Mouse (Mus musculus) megakaryocyte, embryonic 14.5 days (primary cell): Measurements from ENCODE around the gene Iqsec2. TPM values are rescaled to one million over a fixed set of nuclear protein-coding genes. Genes with fewer than 3 reads are reported as not detected.
A peak's percentile ranks its signal among the peaks of the same experiment; 100 is the strongest.

Experiments
- H3K27me3 ChIP-seq: replicated peaks from 2 replicates; pipeline ENCODE3; 2012; ENCODE audit warnings: inconsistent platforms
- H3K36me3 ChIP-seq: replicated peaks from 2 replicates; pipeline ENCODE3; 2012; ENCODE audit warnings: low read length, inconsistent platforms, mixed read lengths
- H3K4me1 ChIP-seq: 2 replicates; pipeline ENCODE4 v1.6.1; 2012; ENCODE audit warnings: inconsistent platforms
- H3K4me3 ChIP-seq: replicated peaks from 2 replicates; pipeline ENCODE3; 2012; ENCODE audit warnings: moderate library complexity, mild to moderate bottlenecking, inconsistent platforms
- H3K9me3 ChIP-seq: 2 replicates; pipeline ENCODE4 v1.6.1; 2012; ENCODE audit warnings: inconsistent platforms
- FLI1 ChIP-seq: IDR thresholded peaks from 2 replicates; pipeline ENCODE4 v1.6.1; 2012; ENCODE audit warnings: low read length, inconsistent platforms, mixed read lengths
- GATA1 ChIP-seq: IDR thresholded peaks from 3 replicates; pipeline ENCODE4 v1.6.1; 2012; ENCODE audit warnings: mixed read lengths, low read length, inconsistent platforms, borderline replicate concordance
- polyA plus RNA-seq: library from polyadenylated mRNA; stranded (reverse); fragments of >175 nt; gene quantifications from 2 replicates; pipeline ENCODE4 v1.2.3, GENCODE M21; 2012; ENCODE audit warnings: low replicate concordance; ENCODE audit not compliant: insufficient read depth

The Iqsec2 gene
- polyA plus RNA-seq = 7.4 and 8.8 TPM in 2 replicates

DNA sequence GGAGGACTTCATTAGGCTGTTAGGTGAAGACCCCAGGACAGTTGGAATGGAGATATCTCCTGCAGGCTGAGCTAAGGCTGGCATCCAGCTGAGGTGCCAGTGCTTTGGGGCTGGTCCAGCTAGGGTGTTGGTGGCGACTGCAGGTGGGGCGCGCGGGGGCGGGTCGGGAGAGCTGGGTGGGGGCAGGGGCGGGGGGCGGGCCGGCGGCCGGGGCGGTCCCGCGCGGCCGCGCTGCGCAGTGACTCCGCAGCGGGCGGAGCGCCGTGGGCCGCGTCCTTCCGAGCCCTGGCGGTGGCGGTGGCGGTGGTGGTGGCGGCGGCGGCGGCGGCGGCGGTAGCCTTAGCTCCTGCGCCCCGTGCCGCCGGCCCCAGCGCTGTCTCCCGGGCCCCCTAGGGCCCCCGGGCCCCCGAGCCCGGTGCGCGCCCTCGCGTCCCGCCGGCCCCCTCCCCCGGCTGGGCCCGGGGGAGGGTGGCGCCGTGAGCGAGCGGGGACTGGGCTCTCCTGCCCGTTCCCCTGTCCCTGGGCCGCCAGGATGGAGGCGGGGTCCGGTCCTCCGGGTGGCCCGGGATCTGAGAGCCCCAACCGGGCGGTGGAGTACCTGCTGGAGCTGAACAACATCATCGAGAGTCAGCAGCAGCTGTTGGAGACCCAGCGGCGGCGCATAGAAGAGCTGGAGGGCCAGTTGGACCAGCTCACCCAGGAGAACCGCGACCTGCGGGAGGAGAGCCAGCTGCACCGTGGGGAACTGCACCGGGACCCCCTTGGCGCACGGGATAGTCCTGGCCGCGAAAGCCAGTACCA, at the start of gene Iqsec2:
Gene Iqsec2, plus strand, starts transcription at position 328 of the 801 bp plus-strand sequence.
- Histone ChIP-seq H3K4me1 (peaks cover 23% of the 10 kb centered on the region), H3K4me3 (peak within 1 kb of the TSS; percentile 91), H3K27me3 (peaks cover 63% of the 10 kb centered on the region), H3K36me3 (no peaks in the 10 kb centered on the region), H3K9me3 (0 out of 2 replicates have a peak, but pooled peaks cover 3% of the 10 kb centered on the region)
- TF ChIP-seq GATA1 = no peak
- no peak for TF ChIP-seq FLI1

DNA sequence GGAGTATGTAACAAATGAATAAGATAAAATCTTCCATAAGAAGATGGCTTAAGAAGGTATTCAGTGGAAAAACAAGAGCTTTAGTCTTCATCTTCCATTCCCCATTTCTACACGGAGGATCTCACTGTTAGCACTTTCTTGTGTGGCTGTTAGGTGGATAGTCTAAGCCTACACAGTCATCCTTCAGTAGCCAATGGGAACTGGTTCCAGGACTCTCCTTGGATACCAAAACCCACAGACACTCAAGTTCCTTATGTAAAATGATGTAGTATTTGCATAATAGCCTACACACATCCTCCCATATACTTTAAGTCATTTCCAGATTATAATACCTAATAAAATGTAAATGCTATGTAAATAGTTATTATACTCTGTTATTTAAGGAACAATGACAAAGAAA, 46.5 kb upstream of the Iqsec2 start:
- H3K9me3 ChIP-seq = no peaks in the 10 kb centered on the region
- H3K4me3 ChIP-seq = no peak overlapping the region
- H3K36me3 ChIP-seq = no peaks in the 10 kb centered on the region
- no peaks in the 10 kb centered on the region for H3K4me1 ChIP-seq
- peaks cover 17% of the 10 kb centered on the region for H3K27me3 ChIP-seq
- TF ChIP-seq GATA1 (no peak), FLI1 (no peak)

GRCm38 (mm10) chrX:152121687-152122086, 22.4 kb upstream of the Iqsec2 start:
- TF ChIP-seq GATA1 (no peak), FLI1 (no peak)
- Histone ChIP-seq H3K9me3 (no peaks in the 10 kb centered on the region), H3K4me1 (no peaks in the 10 kb centered on the region), H3K27me3 (peaks cover 15% of the 10 kb centered on the region), H3K4me3 (no peak overlapping the region), H3K36me3 (no peaks in the 10 kb centered on the region)

DNA sequence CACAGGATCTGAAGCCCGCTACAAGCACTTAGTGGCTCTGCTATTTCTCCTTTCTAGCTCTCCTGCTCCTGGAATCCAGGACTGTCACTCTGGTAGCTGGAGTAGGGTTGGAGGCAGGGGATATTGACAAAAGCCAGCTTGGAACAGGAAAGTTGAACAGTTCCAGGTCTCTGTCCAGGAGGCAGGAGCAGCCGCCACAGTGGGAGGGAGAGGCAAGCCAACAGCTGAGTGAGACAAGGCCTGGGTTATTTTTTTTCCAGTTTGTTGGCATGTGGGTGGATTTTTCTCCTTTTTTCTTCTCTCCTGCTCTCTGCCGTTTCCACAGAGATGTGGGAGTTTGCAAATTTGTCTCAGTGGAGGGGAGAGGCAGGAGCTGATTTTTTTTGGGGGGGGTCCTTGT, 13.3 kb upstream of the Iqsec2 start:
- TF ChIP-seq FLI1 (no peak), GATA1 (no peak)
- Histone ChIP-seq H3K36me3 (no peaks in the 10 kb centered on the region), H3K27me3 (peaks cover 35% of the 10 kb centered on the region), H3K4me3 (no peak overlapping the region), H3K9me3 (no peaks in the 10 kb centered on the region), H3K4me1 (no peaks in the 10 kb centered on the region)

- no peak overlapping the region for H3K4me3 ChIP-seq
- peaks cover 39% of the 10 kb centered on the region for H3K27me3 ChIP-seq
- TF ChIP-seq FLI1 = no peak
- no peak for TF ChIP-seq GATA1
- no peaks in the 10 kb centered on the region for H3K9me3 ChIP-seq
- no peaks in the 10 kb centered on the region for H3K36me3 ChIP-seq
- H3K4me1 ChIP-seq = no peaks in the 10 kb centered on the region
Observed at GRCm38 (mm10) chrX:152132029-152132428, 12.0 kb upstream of the Iqsec2 start.

DNA sequence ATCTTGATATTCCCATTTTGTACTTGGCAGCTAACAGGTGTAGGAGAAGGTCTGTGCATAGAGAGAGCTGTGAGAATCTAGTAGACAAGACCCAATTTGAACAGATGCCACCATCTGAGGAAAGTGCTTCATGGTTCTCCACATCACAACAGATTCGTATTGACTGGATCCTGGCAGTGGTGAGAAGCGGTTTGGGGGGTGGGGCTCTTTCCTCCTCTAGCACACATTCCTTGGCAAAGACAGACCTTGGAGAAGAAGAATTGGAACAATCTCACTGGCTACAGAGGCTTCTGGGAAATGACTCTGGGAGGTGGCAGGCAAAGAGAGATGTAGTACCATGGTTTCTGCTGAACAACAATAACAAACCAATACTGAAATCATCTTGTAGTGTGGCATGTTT, 8.9 kb upstream of the Iqsec2 start:
- Histone ChIP-seq H3K4me1 (no peaks in the 10 kb centered on the region), H3K36me3 (no peaks in the 10 kb centered on the region), H3K27me3 (peaks cover 39% of the 10 kb centered on the region), H3K9me3 (no peaks in the 10 kb centered on the region), H3K4me3 (no peak overlapping the region)
- TF ChIP-seq GATA1 (no peak), FLI1 (no peak)

- TF ChIP-seq GATA1 = no peak
- TF ChIP-seq FLI1 = no peak
- Histone ChIP-seq H3K4me3 (peak overlapping the region; percentile 91), H3K27me3 (peaks cover 68% of the 10 kb centered on the region), H3K9me3 (0 out of 2 replicates have a peak, but pooled peaks cover 3% of the 10 kb centered on the region), H3K36me3 (no peaks in the 10 kb centered on the region), H3K4me1 (peaks cover 23% of the 10 kb centered on the region)
Observed at GRCm38 (mm10) chrX:152144742-152145214, 710 bp downstream of the Iqsec2 start.

- peaks cover 68% of the 10 kb centered on the region for H3K27me3 ChIP-seq
- H3K4me3 ChIP-seq = no peak overlapping the region
- H3K4me1 ChIP-seq = peaks cover 23% of the 10 kb centered on the region
- H3K36me3 ChIP-seq = no peaks in the 10 kb centered on the region
- 0 out of 2 replicates have a peak, but pooled peaks cover 3% of the 10 kb centered on the region for H3K9me3 ChIP-seq
- TF ChIP-seq FLI1 (no peak), GATA1 (no peak)
Observed at GRCm38 (mm10) chrX:152146150-152146549, 2.1 kb downstream of the Iqsec2 start.

- H3K9me3 ChIP-seq = 0 out of 2 replicates have a peak, but pooled peaks cover 3% of the 10 kb centered on the region
- no peaks in the 10 kb centered on the region for H3K36me3 ChIP-seq
- peaks cover 23% of the 10 kb centered on the region for H3K4me1 ChIP-seq
- no peak overlapping the region for H3K4me3 ChIP-seq
- H3K27me3 ChIP-seq = peaks cover 68% of the 10 kb centered on the region
- TF ChIP-seq GATA1 = no peak
Observed at GRCm38 (mm10) chrX:152146691-152147090, 2.6 kb downstream of the Iqsec2 start.

DNA sequence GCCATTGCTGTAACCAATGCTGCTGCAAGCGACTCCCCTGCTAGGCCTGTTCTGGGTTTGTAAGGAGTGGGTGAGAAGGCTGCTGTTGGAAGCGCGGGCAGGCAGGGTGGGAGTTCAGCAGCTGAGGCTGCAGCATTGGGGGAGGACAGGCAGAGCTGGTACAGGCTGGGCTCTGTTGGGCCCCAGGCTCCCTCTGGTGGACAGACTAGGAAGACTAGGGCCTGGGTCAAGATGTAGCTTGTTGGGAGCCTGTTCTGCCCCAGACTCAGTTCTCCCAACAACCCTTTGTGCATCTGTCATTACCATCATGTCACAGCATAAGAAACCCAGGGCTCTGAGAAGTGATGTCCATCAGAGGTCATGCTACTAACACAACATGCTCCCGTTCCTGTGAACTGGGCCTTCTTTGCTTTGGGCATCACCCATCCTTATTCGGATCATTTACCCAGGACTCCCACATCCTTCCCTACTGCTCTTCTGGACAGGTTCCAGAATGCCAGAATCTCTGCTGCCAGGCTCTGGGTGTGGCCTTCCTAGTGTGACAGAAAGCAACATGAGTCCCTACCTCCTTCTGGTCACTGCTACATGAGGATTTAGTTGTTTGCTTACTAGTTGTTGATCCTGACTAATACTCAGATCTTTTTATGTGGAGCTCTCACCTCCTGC, 3.5 kb downstream of the Iqsec2 start:
- H3K4me1 ChIP-seq = peaks cover 23% of the 10 kb centered on the region
- H3K36me3 ChIP-seq = no peaks in the 10 kb centered on the region
- TF ChIP-seq GATA1 (no peak), FLI1 (no peak)
- peak overlapping the region; percentile 40 for H3K4me3 ChIP-seq
- H3K27me3 ChIP-seq = peaks cover 64% of the 10 kb centered on the region
- H3K9me3 ChIP-seq = 0 out of 2 replicates have a peak, but pooled peaks cover 3% of the 10 kb centered on the region
